Mouse (Mus musculus) liver, embryonic 11.5 days (tissue): Measurements from ENCODE around the gene Pcyox1. TPM values are rescaled to one million over a fixed set of nuclear protein-coding genes. Genes with fewer than 3 reads are reported as not detected.
"Not testable (repeated sequence)": the region's sequence is repeated elsewhere in the genome, so short reads cannot be mapped to it uniquely, and the experiment has no call there.

Experiments used
- ATAC-seq: fragments of 200-750 bp; cut with Nextera tagmentation; replicated peaks from 2 replicates; pipeline ENCODE4 v1.8.0; 2017; ENCODE audit warnings: moderate number of reproducible peaks, mild to moderate bottlenecking, moderate TSS enrichment, moderate library complexity; ENCODE audit not compliant: low FRiP score
- DNase-seq: peaks from one replicate; pipeline ENCODE4 v3.0.0-alpha.2; 2017; ENCODE audit warnings: low spot score
- H3K27ac ChIP-seq: fragments of 300-500 bp; sonication (generic); 2 replicates; pipeline ENCODE4 v1.5.1; 2014; ENCODE audit warnings: mild to moderate bottlenecking, low read depth, low read length, control low read depth
- H3K27me3 ChIP-seq: fragments of 300-500 bp; sonication (generic); replicated peaks from 2 replicates; pipeline ENCODE4 v1.6.1; 2014; ENCODE audit warnings: low read length, mixed read lengths; ENCODE audit not compliant: control insufficient read depth, insufficient read depth
- H3K36me3 ChIP-seq: fragments of 300-500 bp; sonication (generic); 2 replicates; pipeline ENCODE4 v1.6.1; 2014; ENCODE audit warnings: mild to moderate bottlenecking, low read length, moderate library complexity, mixed read lengths; ENCODE audit not compliant: control insufficient read depth, insufficient read depth
- H3K4me1 ChIP-seq: fragments of 300-500 bp; sonication (generic); replicated peaks from 2 replicates; pipeline ENCODE4 v1.6.1; 2014; ENCODE audit warnings: low read length, mixed read lengths; ENCODE audit not compliant: control insufficient read depth, insufficient read depth
- H3K4me2 ChIP-seq: fragments of 300-500 bp; sonication (generic); 2 replicates; pipeline ENCODE4 v1.6.1; 2014; ENCODE audit warnings: mild to moderate bottlenecking, control low read depth, moderate library complexity
- H3K4me3 ChIP-seq: fragments of 300-500 bp; sonication (generic); 2 replicates; pipeline ENCODE4 v1.5.1; 2014; ENCODE audit warnings: low read depth, low read length, control low read depth
- H3K9ac ChIP-seq: fragments of 300-500 bp; sonication (generic); 2 replicates; pipeline ENCODE4 v1.6.1; 2014; ENCODE audit warnings: low read depth, low read length, control low read depth
- H3K9me3 ChIP-seq: fragments of 300-500 bp; sonication (generic); 2 replicates; pipeline ENCODE4 v1.6.1; 2016; ENCODE audit warnings: low read length, inconsistent platforms, mixed read lengths; ENCODE audit not compliant: control insufficient read depth
- WGBS: fragments of 180-500 bp; shearing (Covaris S2); extraction: QIAGEN DNeasy Blood & Tissue Kit; methylation state at CpG from one replicate; pipeline ENCODE4 v1.1.7; 2014; 5-methylcytosine and 5-hydroxymethylcytosine counted together
- polyA plus RNA-seq: library from polyadenylated mRNA; unstranded; fragments of >200 nt; fragmentation: Nextera tagmentation; extraction: Ambion mirVana; gene quantifications from 2 replicates; pipeline ENCODE4 v1.2.1, GENCODE M21; 2014

The Pcyox1 gene
- polyA plus RNA-seq, 1 experiment from 2014 or later = 57.7 TPM

DNA sequence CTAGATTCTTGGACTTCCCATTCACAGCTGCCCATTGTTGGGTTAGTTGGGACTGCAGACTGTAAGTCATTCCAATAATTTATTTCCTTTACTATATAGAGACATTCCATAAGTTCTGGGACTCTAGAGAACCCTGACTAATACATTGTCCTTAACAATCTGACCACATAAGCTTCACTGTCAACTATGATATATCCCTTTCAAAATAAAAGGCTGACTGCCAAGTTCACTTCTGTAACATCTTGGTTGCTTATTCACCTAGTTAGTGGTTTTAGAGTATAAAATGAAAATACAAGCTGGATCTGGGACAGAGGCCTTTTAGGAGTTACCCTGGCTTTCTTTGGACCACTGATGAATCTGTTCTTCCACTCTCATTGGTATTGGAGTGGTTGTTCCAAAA is 14.4 kb downstream of the Pcyox1 start:
- H3K27me3 ChIP-seq = no peaks in the 10 kb centered on the region
- peaks cover 9% of the 10 kb centered on the region; the same call in 1 of the 2 replicates for H3K36me3 ChIP-seq
- DNase-seq (no peak), ATAC-seq (no peak)
- no peak overlapping the region for H3K27ac ChIP-seq
- no peak overlapping the region for H3K4me3 ChIP-seq
- no peak overlapping the region for H3K4me2 ChIP-seq
- no peaks in the 10 kb centered on the region for H3K9me3 ChIP-seq
- H3K9ac ChIP-seq = no peak overlapping the region
- H3K4me1 ChIP-seq = no peaks in the 10 kb centered on the region; the same call in 1 of the 2 replicates

- H3K27me3 ChIP-seq, H3K4me3 ChIP-seq, H3K9ac ChIP-seq, H3K27ac ChIP-seq, H3K4me2 ChIP-seq, DNase-seq, H3K4me1 ChIP-seq, H3K9me3 ChIP-seq: not testable (repeated sequence)
- peak; percentile 11; the same call in 1 of the 2 replicates for ATAC-seq
- WGBS = 67% methylated on average over 7 of the region's 8 CpGs
- peaks cover 24% of the 10 kb centered on the region for H3K36me3 ChIP-seq
These were observed 16.8 kb downstream of the Pcyox1 start for GRCm38 (mm10) chr6:86380112-86380511.

DNA sequence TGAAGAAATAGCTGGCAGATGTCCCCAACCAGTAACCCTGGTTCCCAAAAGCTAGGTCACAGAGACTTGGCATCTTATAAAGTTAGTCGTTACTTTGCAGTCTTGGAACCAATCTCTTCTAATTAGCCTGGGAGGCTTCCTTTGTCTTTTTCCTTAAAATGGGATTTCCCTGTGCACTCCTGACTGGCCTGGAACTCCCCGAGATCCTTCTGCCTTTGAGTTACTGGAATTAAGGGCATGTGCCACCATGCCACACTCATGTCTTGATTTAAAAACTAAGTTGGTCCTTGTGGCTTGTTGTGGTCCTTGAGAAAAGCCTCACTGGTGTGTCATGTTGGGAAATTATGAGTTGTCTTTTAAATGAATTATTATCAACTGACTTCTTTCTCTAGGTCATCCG is 18.6 kb downstream of the Pcyox1 start:
- H3K9ac ChIP-seq = no peak overlapping the region
- DNase-seq (no peak), ATAC-seq (no peak)
- no peak overlapping the region for H3K27ac ChIP-seq
- H3K4me2 ChIP-seq = no peak overlapping the region
- no peaks in the 10 kb centered on the region for H3K9me3 ChIP-seq
- H3K4me1 ChIP-seq = 0 out of 2 replicates have a peak, but pooled peaks cover 2% of the 10 kb centered on the region
- WGBS = 85% methylated on average over 3 of the region's 3 CpGs
- peaks cover 24% of the 10 kb centered on the region for H3K36me3 ChIP-seq
- no peaks in the 10 kb centered on the region for H3K27me3 ChIP-seq
- H3K4me3 ChIP-seq = no peak overlapping the region

DNA sequence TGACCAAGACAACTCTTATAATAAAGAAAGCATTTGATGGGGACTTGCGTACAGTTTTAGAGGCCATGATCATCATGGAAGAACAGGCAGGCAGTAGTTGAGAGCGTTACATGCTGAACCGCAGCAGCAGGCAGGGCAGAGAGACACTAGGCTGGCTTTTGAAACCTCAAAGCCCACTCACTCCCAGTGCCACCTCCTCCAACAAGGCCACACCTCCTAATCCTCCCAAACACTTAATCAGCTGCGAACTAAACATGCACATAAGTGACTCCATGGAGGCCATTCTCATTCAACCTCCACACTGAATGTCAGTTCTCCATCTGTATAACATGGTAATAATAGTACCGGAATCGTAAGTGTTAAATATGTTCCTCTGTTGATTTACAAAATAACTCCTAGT is 23.4 kb downstream of the Pcyox1 start:
- Histone ChIP-seq H3K36me3 (peaks cover 24% of the 10 kb centered on the region), H3K27ac (no peak overlapping the region), H3K27me3 (no peaks in the 10 kb centered on the region), H3K4me2 (peak overlapping the region; percentile 84), H3K4me3 (no peak overlapping the region), H3K9ac (no peak overlapping the region), H3K4me1 (peaks cover 17% of the 10 kb centered on the region), H3K9me3 (no peaks in the 10 kb centered on the region)
- WGBS = 91% methylated on average over 6 of the region's 6 CpGs
- no peak for ATAC-seq
- DNase-seq = no peak

- Histone ChIP-seq H3K36me3 (peaks cover 12% of the 10 kb centered on the region; the same call in 1 of the 2 replicates), H3K4me1 (peaks cover 19% of the 10 kb centered on the region), H3K4me2 (peak overlapping the region; percentile 84), H3K9me3 (no peaks in the 10 kb centered on the region), H3K27me3 (no peaks in the 10 kb centered on the region), H3K9ac (peak overlapping the region; percentile 94), H3K27ac (peak overlapping the region; percentile 91), H3K4me3 (peak overlapping the region; percentile 91)
- 3% methylated on average over 12 of the region's 12 CpGs for WGBS
- DNase-seq (no peak), ATAC-seq (no peak)
These were observed 24.9 kb downstream of the Pcyox1 start for GRCm38 (mm10) chr6:86371950-86372516.

DNA sequence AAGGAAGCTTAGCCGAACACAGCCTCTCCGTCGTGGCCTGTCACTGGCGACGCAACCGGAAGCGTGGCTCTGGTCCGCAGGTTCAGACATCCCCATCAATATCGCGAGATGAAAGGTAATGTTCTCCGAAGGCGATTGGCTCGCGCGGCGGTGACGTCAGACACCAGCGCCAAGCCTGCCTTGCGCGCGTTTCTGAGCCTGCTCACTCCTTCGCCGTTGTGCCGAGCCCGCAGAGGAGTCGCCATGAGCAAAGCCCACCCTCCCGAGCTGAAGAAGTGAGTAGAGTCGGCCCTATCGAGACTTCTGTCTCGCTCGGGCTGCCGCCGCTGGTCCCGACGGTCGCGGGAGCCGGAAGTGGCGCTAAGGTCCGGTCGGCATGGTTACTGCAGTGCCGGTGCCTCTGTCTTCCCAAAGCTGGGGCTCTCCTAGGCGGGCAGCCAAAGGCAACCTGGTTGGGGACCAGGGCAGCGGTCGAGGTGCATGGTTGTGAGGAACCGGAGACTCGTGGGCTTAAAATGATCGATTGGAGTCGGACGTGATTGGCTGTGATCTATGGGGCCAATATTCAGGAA is 25.5 kb downstream of the Pcyox1 start:
- Histone ChIP-seq H3K4me2 (peak overlapping the region; percentile 84), H3K27me3 (no peaks in the 10 kb centered on the region), H3K9me3 (no peaks in the 10 kb centered on the region), H3K4me3 (peak overlapping the region; percentile 91), H3K9ac (peak overlapping the region; percentile 94), H3K4me1 (peaks cover 25% of the 10 kb centered on the region), H3K27ac (peak overlapping the region; percentile 91), H3K36me3 (peaks cover 9% of the 10 kb centered on the region; the same call in 1 of the 2 replicates)
- WGBS = under 1% methylated on average over 50 of the region's 50 CpGs
- DNase-seq (peak; percentile 92), ATAC-seq (peak; percentile 93)

GRCm38 (mm10) chr6:86370764-86371339 is 26.1 kb downstream of the Pcyox1 start, which contains the start of gene Snrpg:
Gene Snrpg (plus strand): TSS chr6:86371304.
- peak; percentile 24 for ATAC-seq
- no peaks in the 10 kb centered on the region for H3K27me3 ChIP-seq
- H3K36me3 ChIP-seq = peaks cover 4% of the 10 kb centered on the region; the same call in 1 of the 2 replicates
- H3K9me3 ChIP-seq = no peaks in the 10 kb centered on the region
- H3K4me3 ChIP-seq = peak within 1 kb of the TSS; percentile 91
- H3K4me2 ChIP-seq = peak within 1 kb of the TSS; percentile 84
- no peak for DNase-seq
- H3K9ac ChIP-seq = peak within 1 kb of the TSS; percentile 94
- 15% methylated on average over 15 of the region's 15 CpGs for WGBS
- peak within 1 kb of the TSS; percentile 91 for H3K27ac ChIP-seq
- peaks cover 31% of the 10 kb centered on the region for H3K4me1 ChIP-seq

GRCm38 (mm10) chr6:86370093-86370713 is 26.8 kb downstream of the Pcyox1 start:
- Histone ChIP-seq H3K4me1 (peaks cover 31% of the 10 kb centered on the region), H3K4me3 (peak overlapping the region; percentile 91), H3K27me3 (no peaks in the 10 kb centered on the region), H3K27ac (peak overlapping the region; percentile 91), H3K36me3 (peaks cover 3% of the 10 kb centered on the region; the same call in 1 of the 2 replicates), H3K9ac (peak overlapping the region; percentile 83), H3K9me3 (no peaks in the 10 kb centered on the region), H3K4me2 (peak overlapping the region; percentile 84)
- WGBS = 59% methylated on average over 3 of the region's 3 CpGs
- DNase-seq (no peak), ATAC-seq (no peak)
